Mouse (Mus musculus) myocyte (in vitro differentiated cells): ENCODE measurements around the gene Mavs. TPM values are rescaled to one million over a fixed set of nuclear protein-coding genes. Genes with fewer than 3 reads are reported as not detected.

Source experiments
- H3K27me3 ChIP-seq: one replicate; pipeline ENCODE4 v1.6.1; 2011; ENCODE audit not compliant: control insufficient read depth, insufficient read depth, insufficient read length
- H3K36me3 ChIP-seq: one replicate; pipeline ENCODE4 v1.6.1; 2011; ENCODE audit not compliant: control insufficient read depth, insufficient read depth
- H3K4me2 ChIP-seq: one replicate; pipeline ENCODE4 v1.6.1; 2011; ENCODE audit warnings: low read depth, control low read depth
- H3K4me3 ChIP-seq: one replicate; pipeline ENCODE4 v1.5.1; 2011; ENCODE audit warnings: mild to moderate bottlenecking, control low read depth, moderate library complexity
- H3K79me2 ChIP-seq: one replicate; pipeline ENCODE4 v1.6.1; 2011; ENCODE audit not compliant: control insufficient read depth, insufficient read depth
- H3ac ChIP-seq: one replicate; pipeline ENCODE4 v1.6.1; 2011; ENCODE audit not compliant: control insufficient read depth, insufficient read length
- CEBPB ChIP-seq: IDR thresholded peaks from 2 replicates; pipeline ENCODE4 v1.6.1; 2011; ENCODE audit warnings: mild to moderate bottlenecking, moderate library complexity; ENCODE audit not compliant: poor library complexity, insufficient read depth, severe bottlenecking
- E2F4 ChIP-seq: IDR thresholded peaks from one replicate; pipeline ENCODE4 v1.6.1; 2011; ENCODE audit warnings: mild to moderate bottlenecking, control low read depth, moderate library complexity; ENCODE audit not compliant: insufficient read depth
- MAX ChIP-seq: IDR thresholded peaks from one replicate; pipeline ENCODE4 v1.6.1; 2011; ENCODE audit warnings: low read depth, mild to moderate bottlenecking, control low read depth
- MYOD1 ChIP-seq, 3 experiments: IDR thresholded peaks; one replicate each; pipeline ENCODE4 v1.6.1; 2011; ENCODE audit warnings: control low read depth in 2 of 3, low read depth in 2 of 3, mild to moderate bottlenecking in 2 of 3, moderate library complexity in 1 of 3; ENCODE audit not compliant: insufficient read length in 2 of 3, control insufficient read depth in 1 of 3
- MYOG ChIP-seq, 3 experiments: IDR thresholded peaks; one replicate each; pipeline ENCODE4 v1.6.1; 2011; ENCODE audit warnings: control low read depth in 2 of 3, low read depth in 2 of 3, mild to moderate bottlenecking in 2 of 3; ENCODE audit not compliant: insufficient read length in 2 of 3, control insufficient read depth in 1 of 3, insufficient read depth in 1 of 3
- POLR2A ChIP-seq: IDR thresholded peaks from one replicate; pipeline ENCODE4 v1.6.1; 2011; ENCODE audit warnings: low read depth, mild to moderate bottlenecking, control low read depth, moderate library complexity; ENCODE audit not compliant: insufficient read length
- POLR2AphosphoS2 ChIP-seq: IDR thresholded peaks from one replicate; pipeline ENCODE4 v1.6.1; 2011; ENCODE audit warnings: low read depth, control low read depth; ENCODE audit not compliant: insufficient read length
- REST ChIP-seq: IDR thresholded peaks from one replicate; pipeline ENCODE4 v1.6.1; 2011; ENCODE audit warnings: mild to moderate bottlenecking, control low read depth, moderate library complexity; ENCODE audit not compliant: insufficient read depth, insufficient read length
- SRF ChIP-seq: IDR thresholded peaks from one replicate; pipeline ENCODE4 v1.6.1; 2011; ENCODE audit warnings: low read depth; ENCODE audit not compliant: control insufficient read depth, insufficient read length
- TCF12 ChIP-seq: IDR thresholded peaks from one replicate; pipeline ENCODE4 v1.6.1; 2011; ENCODE audit warnings: mild to moderate bottlenecking, control low read depth; ENCODE audit not compliant: poor library complexity, insufficient read depth, severe bottlenecking
- TCF3 ChIP-seq: IDR thresholded peaks from one replicate; pipeline ENCODE4 v1.6.1; 2011; ENCODE audit warnings: low read depth, control low read depth; ENCODE audit not compliant: insufficient read length
- USF1 ChIP-seq: IDR thresholded peaks from one replicate; pipeline ENCODE4 v1.6.1; 2011; ENCODE audit warnings: low read depth, mild to moderate bottlenecking, control low read depth, moderate library complexity
- polyA plus RNA-seq: library from polyadenylated mRNA; unstranded; fragments of >200 nt; fragmentation: generic; extraction: Trizol; gene quantifications from one replicate; pipeline ENCODE4 v1.2.1, GENCODE M21; 2012; ENCODE audit warnings: missing spikeins

The Mavs gene
- polyA plus RNA-seq, 1 experiment, result 16.6 TPM

GRCm38 (mm10) chr2:131232558-131232957, 1.3 kb upstream of the Mavs start:
- no peak overlapping the region for H3K4me3 ChIP-seq
- no peaks in the 10 kb centered on the region for H3K79me2 ChIP-seq
- no peak for TF ChIP-seq REST
- no peak for TF ChIP-seq CEBPB
- no peak for TF ChIP-seq MYOG (IDR thresholded peaks at IDR 0.05; ENCODE audit: control insufficient read depth in 1 of 3, insufficient read depth in 1 of 3, insufficient read length in 2 of 3, low read depth in 2 of 3)
- TF ChIP-seq TCF3, result no peak
- TF ChIP-seq TCF12, result no peak
- no peak for TF ChIP-seq USF1
- no peak for TF ChIP-seq E2F4
- no peak for TF ChIP-seq POLR2AphosphoS2
- no peak for TF ChIP-seq MYOD1 (IDR thresholded peaks at IDR 0.05; ENCODE audit: control insufficient read depth in 1 of 3, insufficient read length in 2 of 3, low read depth in 2 of 3)
- TF ChIP-seq MAX, result no peak
- no peak for TF ChIP-seq POLR2A
- no peak for TF ChIP-seq SRF
- no peak overlapping the region for H3K4me2 ChIP-seq
- no peak overlapping the region for H3ac ChIP-seq
- no peaks in the 10 kb centered on the region for H3K27me3 ChIP-seq
- H3K36me3 ChIP-seq, result peaks cover 4% of the 10 kb centered on the region

- Histone ChIP-seq H3K4me3 (peak overlapping the region; percentile 57), H3K27me3 (no peaks in the 10 kb centered on the region), H3K79me2 (no peaks in the 10 kb centered on the region), H3K36me3 (peaks cover 8% of the 10 kb centered on the region), H3K4me2 (peak overlapping the region; percentile 99), H3ac (peak overlapping the region; percentile 5)
- TF ChIP-seq SRF, result no peak
- no peak for TF ChIP-seq POLR2A
These were observed 326 bp downstream of the Mavs start for GRCm38 (mm10) chr2:131234127-131234650.

GRCm38 (mm10) chr2:131234970-131235635, 1.2 kb downstream of the Mavs start:
- TF ChIP-seq MYOD1 (IDR thresholded peaks at IDR 0.05; ENCODE audit: control insufficient read depth in 1 of 3, insufficient read length in 2 of 3, low read depth in 2 of 3) (no peak), POLR2A (no peak), MAX (no peak), REST (no peak), USF1 (no peak), MYOG (IDR thresholded peaks at IDR 0.05; ENCODE audit: control insufficient read depth in 1 of 3, insufficient read depth in 1 of 3, insufficient read length in 2 of 3, low read depth in 2 of 3) (no peak), CEBPB (no peak), E2F4 (no peak), TCF12 (no peak), SRF (no peak), POLR2AphosphoS2 (no peak), TCF3 (no peak)

GRCm38 (mm10) chr2:131242180-131242579, 8.3 kb downstream of the Mavs start:
- no peak overlapping the region for H3K4me3 ChIP-seq
- TF ChIP-seq MYOG (IDR thresholded peaks at IDR 0.05; ENCODE audit: control insufficient read depth in 1 of 3, insufficient read depth in 1 of 3, insufficient read length in 2 of 3, low read depth in 2 of 3), result no peak
- no peak for TF ChIP-seq MYOD1 (IDR thresholded peaks at IDR 0.05; ENCODE audit: control insufficient read depth in 1 of 3, insufficient read length in 2 of 3, low read depth in 2 of 3)
- no peak for TF ChIP-seq POLR2AphosphoS2
- TF ChIP-seq REST, result no peak
- no peak for TF ChIP-seq SRF
- TF ChIP-seq E2F4, result no peak
- TF ChIP-seq TCF12, result no peak
- no peak for TF ChIP-seq USF1
- no peak for TF ChIP-seq TCF3

More at GRCm38 (mm10) chr2:131234970-131235635, 1.2 kb downstream of the Mavs start:
- Histone ChIP-seq H3K79me2 (no peaks in the 10 kb centered on the region), H3K4me2 (peak overlapping the region; percentile 99), H3K4me3 (peak overlapping the region; percentile 57), H3K27me3 (no peaks in the 10 kb centered on the region), H3K36me3 (peaks cover 8% of the 10 kb centered on the region), H3ac (peak overlapping the region; percentile 5)

GRCm38 (mm10) chr2:131242929-131243328, 9.1 kb downstream of the Mavs start:
- Histone ChIP-seq H3K79me2 (no peaks in the 10 kb centered on the region), H3K36me3 (peaks cover 49% of the 10 kb centered on the region), H3K27me3 (no peaks in the 10 kb centered on the region), H3K4me3 (no peak overlapping the region), H3K4me2 (no peak overlapping the region), H3ac (no peak overlapping the region)
- no peak for TF ChIP-seq SRF
- no peak for TF ChIP-seq POLR2A
- no peak for TF ChIP-seq REST
- TF ChIP-seq CEBPB, result no peak
- no peak for TF ChIP-seq TCF3
- no peak for TF ChIP-seq POLR2AphosphoS2
- TF ChIP-seq MYOG (IDR thresholded peaks at IDR 0.05; ENCODE audit: control insufficient read depth in 1 of 3, insufficient read depth in 1 of 3, insufficient read length in 2 of 3, low read depth in 2 of 3), result no peak
- no peak for TF ChIP-seq MYOD1 (IDR thresholded peaks at IDR 0.05; ENCODE audit: control insufficient read depth in 1 of 3, insufficient read length in 2 of 3, low read depth in 2 of 3)
- no peak for TF ChIP-seq E2F4
- TF ChIP-seq TCF12, result no peak

More at GRCm38 (mm10) chr2:131242180-131242579, 8.3 kb downstream of the Mavs start:
- Histone ChIP-seq H3K27me3 (no peaks in the 10 kb centered on the region), H3ac (no peak overlapping the region), H3K4me2 (no peak overlapping the region), H3K79me2 (no peaks in the 10 kb centered on the region), H3K36me3 (peaks cover 56% of the 10 kb centered on the region)
